Mouse (Mus musculus): ENCODE measurements around the gene Gpr27. TPM values are rescaled to one million over a fixed set of nuclear protein-coding genes. Genes with fewer than 3 reads are reported as not detected.
A peak's percentile ranks its signal among the peaks of the same experiment; 100 is the strongest.

Gpr27 gene
- polyA plus RNA-seq, 1 experiment from 2014 or later = 3.7 TPM

DNA sequence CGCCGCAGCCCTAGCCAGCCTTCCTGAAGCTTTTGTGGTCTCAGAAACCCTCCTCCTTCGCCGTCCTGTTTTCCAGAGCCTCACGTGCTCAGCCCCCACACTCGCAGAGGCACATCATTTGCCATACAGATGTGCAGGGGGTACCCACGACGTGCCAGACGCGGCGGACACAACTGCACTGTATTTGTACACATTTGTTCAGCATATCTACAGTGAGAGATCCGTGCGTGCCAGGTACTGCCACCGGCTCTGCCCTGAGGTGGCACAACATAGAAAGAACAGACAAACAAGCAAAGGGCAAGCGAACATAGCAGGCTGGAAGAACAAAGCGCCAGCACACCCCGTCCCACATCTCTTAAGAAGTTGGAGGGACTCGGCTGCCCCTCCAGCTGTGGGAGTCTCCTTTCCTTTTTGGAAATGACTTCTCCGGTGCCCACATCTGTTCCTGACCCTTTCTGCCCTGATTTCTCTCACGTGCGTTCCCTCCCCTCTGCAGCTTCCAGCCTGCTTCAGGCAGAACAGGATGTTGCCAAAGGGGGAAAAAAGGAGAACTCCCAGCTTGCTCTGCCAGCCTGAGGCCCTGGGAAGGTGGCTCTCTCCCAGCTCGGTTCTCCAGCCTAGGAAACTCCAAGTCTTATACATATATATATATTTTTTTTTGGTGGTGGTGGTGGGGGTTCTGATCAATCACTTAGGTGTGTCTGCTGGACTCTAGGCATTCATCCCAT, 34.3 kb downstream of the Gpr27 start:
- H3K36me3 ChIP-seq = no peaks in the 10 kb centered on the region
- peaks cover 67% of the 10 kb centered on the region for H3K27me3 ChIP-seq
- peaks cover 15% of the 10 kb centered on the region for H3K4me1 ChIP-seq
- no peak overlapping the region for H3K27ac ChIP-seq
- H3K4me3 ChIP-seq (replicated peaks) = peak overlapping the region; percentile 50
- H3K4me2 ChIP-seq = peak overlapping the region; percentile 95
- no peaks in the 10 kb centered on the region for H3K9me3 ChIP-seq (replicated peaks)
- no peak for ATAC-seq (replicated peaks; ENCODE audit: low FRiP score)
- WGBS = 3% methylated on average over 22 of the region's 22 CpGs
- peak overlapping the region; percentile 48 for H3K9ac ChIP-seq

- ATAC-seq (replicated peaks; ENCODE audit: low FRiP score) = no peak
- no peak overlapping the region for H3K27ac ChIP-seq
- no peaks in the 10 kb centered on the region for H3K9me3 ChIP-seq (replicated peaks)
- 82% methylated on average over 4 of the region's 4 CpGs for WGBS
- H3K4me1 ChIP-seq = peaks cover 15% of the 10 kb centered on the region
- H3K9ac ChIP-seq = no peak overlapping the region
- peaks cover 50% of the 10 kb centered on the region for H3K27me3 ChIP-seq
- no peak overlapping the region for H3K4me3 ChIP-seq (replicated peaks)
- no peak overlapping the region for H3K4me2 ChIP-seq
- H3K36me3 ChIP-seq = no peaks in the 10 kb centered on the region
These were observed 37.4 kb downstream of the Gpr27 start for GRCm38 (mm10) chr6:99729853-99730252.

GRCm38 (mm10) chr6:99731926-99732325, 39.4 kb downstream of the Gpr27 start:
- 85% methylated on average over 4 of the region's 4 CpGs for WGBS
- peaks cover 30% of the 10 kb centered on the region for H3K27me3 ChIP-seq
- H3K27ac ChIP-seq = no peak overlapping the region
- ATAC-seq (replicated peaks; ENCODE audit: low FRiP score) = no peak
- H3K9me3 ChIP-seq (replicated peaks) = no peaks in the 10 kb centered on the region
- H3K4me3 ChIP-seq (replicated peaks) = no peak overlapping the region
- no peak overlapping the region for H3K9ac ChIP-seq
- H3K4me2 ChIP-seq = no peak overlapping the region
- no peaks in the 10 kb centered on the region for H3K4me1 ChIP-seq
- no peaks in the 10 kb centered on the region for H3K36me3 ChIP-seq

GRCm38 (mm10) chr6:99732673-99733072, 40.2 kb downstream of the Gpr27 start:
- Histone ChIP-seq H3K9ac (no peak overlapping the region), H3K27ac (no peak overlapping the region), H3K4me2 (no peak overlapping the region), H3K4me3 (replicated peaks) (no peak overlapping the region), H3K27me3 (peaks cover 23% of the 10 kb centered on the region), H3K36me3 (no peaks in the 10 kb centered on the region), H3K4me1 (no peaks in the 10 kb centered on the region), H3K9me3 (replicated peaks) (no peaks in the 10 kb centered on the region)
- 88% methylated on average over 8 of the region's 8 CpGs for WGBS
- no peak for ATAC-seq (replicated peaks; ENCODE audit: low FRiP score)

DNA sequence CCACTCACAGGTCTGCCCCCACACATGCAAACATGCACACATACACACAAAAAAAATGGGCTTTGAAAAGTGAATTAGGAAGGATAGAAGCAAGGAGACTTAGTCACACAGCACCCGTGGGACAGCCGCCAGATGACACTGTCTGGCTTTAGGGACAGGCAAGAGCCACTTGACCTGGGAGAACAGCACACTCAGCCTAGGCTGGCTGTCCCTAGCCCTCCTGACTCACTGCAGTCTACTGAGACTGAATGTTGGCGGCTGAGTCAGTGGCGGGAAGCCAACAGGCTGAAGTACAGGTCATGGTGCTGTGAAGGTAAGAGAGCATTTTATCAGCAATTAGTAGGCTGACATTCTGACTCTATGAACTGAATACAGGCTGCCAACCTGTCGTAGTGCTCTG, 42.2 kb downstream of the Gpr27 start:
- H3K9me3 ChIP-seq (replicated peaks) = no peaks in the 10 kb centered on the region
- no peaks in the 10 kb centered on the region for H3K4me1 ChIP-seq
- no peak overlapping the region for H3K4me3 ChIP-seq (replicated peaks)
- H3K4me2 ChIP-seq = no peak overlapping the region
- H3K9ac ChIP-seq = no peak overlapping the region
- no peak overlapping the region for H3K27ac ChIP-seq
- H3K36me3 ChIP-seq = no peaks in the 10 kb centered on the region
- H3K27me3 ChIP-seq = peaks cover 7% of the 10 kb centered on the region
- ATAC-seq (replicated peaks; ENCODE audit: low FRiP score) = no peak
- 74% methylated on average over 5 of the region's 5 CpGs for WGBS

DNA sequence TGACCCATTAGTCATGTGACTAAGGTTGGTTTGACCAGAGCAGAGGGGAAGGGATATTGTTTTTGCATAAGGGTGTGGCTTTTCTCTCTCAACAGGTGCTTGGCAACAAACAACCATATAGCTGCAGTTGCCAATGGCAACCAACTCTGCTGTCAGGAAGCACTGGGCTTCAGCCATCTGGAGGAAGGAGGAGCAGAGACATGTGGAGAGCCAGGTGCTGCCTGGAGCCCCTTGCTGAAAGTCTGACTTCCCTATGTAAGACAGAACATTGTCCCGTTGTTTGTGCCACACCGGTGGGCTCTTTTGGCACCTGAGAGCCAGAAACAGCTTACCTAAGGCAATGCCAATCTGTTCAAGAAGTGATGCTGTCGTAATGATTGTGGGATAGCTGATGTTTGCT, 50.4 kb downstream of the Gpr27 start:
- H3K9ac ChIP-seq = no peak overlapping the region
- 80% methylated on average over 3 of the region's 3 CpGs for WGBS
- no peak overlapping the region for H3K4me3 ChIP-seq (replicated peaks)
- H3K4me1 ChIP-seq = no peaks in the 10 kb centered on the region
- no peaks in the 10 kb centered on the region for H3K9me3 ChIP-seq (replicated peaks)
- H3K27ac ChIP-seq = no peak overlapping the region
- no peak overlapping the region for H3K4me2 ChIP-seq
- H3K27me3 ChIP-seq = no peaks in the 10 kb centered on the region
- ATAC-seq (replicated peaks; ENCODE audit: low FRiP score) = no peak
- H3K36me3 ChIP-seq = no peaks in the 10 kb centered on the region

Other genes starting within 250 kb of the Gpr27 start
- 50.2 and 55.0 TPM in 2 replicates for gene Foxp1, start 170.0 kb upstream of the Gpr27 start, polyA plus RNA-seq (2015; fragmentation: Nextera tagmentation; extraction: Ambion mirVana)
- gene Eif4e3, start 25.9 kb upstream of the Gpr27 start, polyA plus RNA-seq (2015; fragmentation: Nextera tagmentation; extraction: Ambion mirVana) = 17.6 and 17.8 TPM in 2 replicates
- 3.8 and 4.0 TPM in 2 replicates for gene Gm20696, start 25.9 kb upstream of the Gpr27 start, polyA plus RNA-seq (2015; fragmentation: Nextera tagmentation; extraction: Ambion mirVana)
- gene Prok2, start 33.7 kb downstream of the Gpr27 start, polyA plus RNA-seq (2015; fragmentation: Nextera tagmentation; extraction: Ambion mirVana) = not detected in 2 replicates